Mouse (Mus musculus) kidney, adult 18-20 months (tissue): ENCODE measurements at regions not wholly inside any gene's neighbourhood (a gene's known extent, or its start where the extent isn't known, plus 50 kb on each side); places are given as distances from the start of the nearest gene placed in this dataset.

ENCODE experiments used
- DNase-seq: peaks from one replicate; pipeline ENCODE4 v3.0.0; 2021

DNA sequence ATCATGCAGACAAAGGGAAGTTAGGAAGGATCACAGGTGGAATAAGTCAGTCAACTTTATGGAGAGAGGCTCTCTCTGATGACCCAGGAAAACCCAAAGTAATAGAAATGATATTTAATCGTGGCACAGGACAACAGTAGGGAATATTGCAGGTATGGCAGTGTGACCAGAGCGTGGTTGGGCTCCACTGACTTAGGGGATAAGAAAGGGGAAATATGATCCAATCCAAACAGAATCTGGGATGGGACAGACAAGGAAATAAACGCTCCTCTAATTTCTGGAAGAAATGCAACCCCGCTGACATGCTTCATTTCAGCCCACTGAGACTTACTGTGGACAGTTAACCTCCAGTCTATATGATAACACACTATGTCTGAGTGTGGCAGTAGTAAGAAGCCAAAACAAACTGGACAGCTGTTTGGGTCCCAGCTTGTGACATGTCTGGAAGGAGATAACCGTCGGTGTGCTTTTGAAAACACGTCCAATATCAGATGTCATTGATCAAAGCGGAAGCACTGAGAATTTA, 400.0 kb downstream of the Rps24 start:
- DNase-seq: no peak

DNA sequence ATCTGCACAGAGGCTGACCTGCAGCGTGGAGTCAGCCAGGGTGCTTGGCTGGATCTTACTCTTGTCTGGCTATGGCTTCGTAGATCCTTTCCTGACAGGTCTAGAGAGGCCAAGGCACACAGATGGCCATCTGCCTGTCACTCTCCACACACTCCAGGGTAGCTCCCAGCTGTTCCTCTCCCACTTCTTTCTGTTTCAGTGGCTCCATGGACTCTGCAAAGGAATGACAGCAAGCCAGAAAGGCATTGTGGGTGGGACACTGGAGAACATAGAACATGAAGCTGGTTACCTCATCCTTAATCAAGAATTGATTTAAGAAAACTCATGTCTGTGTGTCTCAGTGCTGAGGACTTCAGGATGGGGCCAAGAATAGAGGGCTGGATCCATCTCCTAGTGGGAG, 403.9 kb downstream of the Rps24 start:
- no peak for DNase-seq

DNA sequence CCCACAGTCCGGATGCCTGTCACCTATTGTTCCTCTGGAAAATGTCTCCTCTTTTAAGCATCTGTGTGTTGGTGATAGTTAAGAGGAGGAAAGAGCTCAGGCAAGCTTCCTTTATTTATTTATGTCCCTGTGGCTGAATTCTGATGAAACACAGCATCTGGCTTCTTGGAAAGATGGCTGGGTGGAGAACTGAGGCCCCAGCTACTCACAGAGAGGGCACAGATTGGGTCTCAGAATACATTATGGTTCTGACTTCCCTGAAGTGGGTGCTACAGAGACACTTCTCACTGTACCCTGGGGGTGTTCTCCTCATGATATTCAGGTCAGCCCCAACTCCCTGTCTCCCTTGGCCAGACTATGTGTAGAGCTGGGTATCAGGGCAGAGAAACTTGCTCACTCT, 408.3 kb downstream of the Rps24 start:
- DNase-seq: no peak

DNA sequence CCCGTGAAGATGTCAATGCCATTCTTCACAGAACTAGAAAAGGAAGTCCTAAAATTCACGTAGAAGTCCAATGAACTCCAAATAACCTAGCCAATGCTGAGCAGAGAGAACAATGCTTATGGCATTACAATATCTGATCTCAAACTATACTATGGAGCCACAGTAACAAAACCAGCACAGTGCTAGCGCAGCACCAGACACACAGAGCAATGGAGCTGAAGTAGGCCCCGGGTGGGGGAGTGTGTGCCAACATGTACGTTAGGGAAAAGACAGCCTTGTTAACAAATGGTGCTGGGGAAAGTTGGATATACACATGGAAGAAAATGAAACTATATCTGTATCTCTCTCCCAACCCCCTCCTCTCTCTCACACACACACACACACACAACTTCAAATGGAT, 409.8 kb downstream of the Rps24 start:
- no peak for DNase-seq

DNA sequence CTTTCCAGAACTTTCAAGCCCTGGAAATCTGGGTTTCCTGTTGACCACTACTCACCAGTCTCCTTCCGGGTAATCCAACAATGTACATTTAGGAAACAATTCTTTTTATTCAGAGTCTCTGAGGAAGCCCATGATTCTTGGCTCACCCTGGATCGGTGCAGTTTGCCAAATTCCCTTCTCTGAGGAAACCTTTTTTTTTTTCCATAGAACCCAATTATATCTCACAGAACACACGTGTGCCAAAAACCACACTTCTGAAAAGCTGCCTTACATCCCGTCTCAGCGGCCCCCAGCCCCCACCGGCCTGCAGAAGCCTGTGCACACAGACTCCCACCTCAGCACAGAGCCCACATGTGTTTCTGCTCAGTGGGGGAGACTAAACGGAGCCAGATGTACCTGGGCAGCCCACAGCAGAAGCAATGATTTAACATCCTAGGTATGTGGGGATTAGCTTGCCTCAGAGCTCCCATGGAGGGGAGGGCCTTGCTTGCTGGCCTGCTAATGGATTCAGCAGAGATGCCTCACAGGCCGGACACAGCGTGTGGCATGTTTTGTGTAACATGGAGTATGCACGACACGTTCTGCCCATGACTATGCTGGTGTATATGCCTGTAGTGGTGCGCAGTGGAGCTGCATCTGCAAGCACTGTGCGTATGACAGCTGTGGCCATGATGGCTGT, 413.7 kb downstream of the Rps24 start:
- no peak for DNase-seq

DNA sequence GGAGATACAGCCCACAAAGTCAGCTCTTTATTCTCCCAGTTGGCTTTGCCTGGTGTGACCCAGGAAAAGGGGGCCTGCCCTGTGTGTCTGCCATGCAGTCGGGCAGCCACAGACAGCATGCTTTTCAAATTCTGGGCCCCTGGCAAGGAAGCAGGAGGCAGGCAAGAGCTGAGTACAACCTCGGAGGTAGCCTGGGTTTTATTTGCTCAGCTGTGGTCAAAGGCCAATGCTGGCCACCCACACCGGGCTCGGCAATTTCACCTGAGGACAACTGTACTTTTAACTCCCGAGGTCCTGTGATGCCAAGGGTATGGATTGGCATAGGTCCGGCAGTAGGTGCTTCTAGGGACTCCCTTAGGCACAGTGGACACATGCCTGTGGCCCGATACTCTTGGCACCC, 414.8 kb downstream of the Rps24 start:
- no peak for DNase-seq

DNA sequence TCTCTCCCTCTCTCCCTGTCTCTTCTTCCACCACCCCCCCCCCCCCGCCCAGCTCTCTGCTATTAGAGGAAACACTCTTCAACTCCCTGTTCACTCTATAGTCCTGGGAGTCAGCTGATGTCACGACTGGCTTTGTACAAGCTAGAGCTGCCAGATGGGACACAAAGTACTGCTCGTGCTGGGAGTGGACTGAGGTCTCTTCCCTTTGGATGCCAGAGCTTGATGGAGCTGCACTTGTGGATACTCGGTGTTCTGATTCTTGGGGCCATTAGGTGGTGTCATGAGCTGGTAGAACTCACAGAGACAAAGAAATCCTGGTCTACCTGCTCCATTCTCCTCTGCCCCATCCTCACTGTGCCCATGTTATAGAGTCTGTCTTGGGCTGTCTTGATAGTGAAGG, 415.9 kb downstream of the Rps24 start:
- no peak for DNase-seq

DNA sequence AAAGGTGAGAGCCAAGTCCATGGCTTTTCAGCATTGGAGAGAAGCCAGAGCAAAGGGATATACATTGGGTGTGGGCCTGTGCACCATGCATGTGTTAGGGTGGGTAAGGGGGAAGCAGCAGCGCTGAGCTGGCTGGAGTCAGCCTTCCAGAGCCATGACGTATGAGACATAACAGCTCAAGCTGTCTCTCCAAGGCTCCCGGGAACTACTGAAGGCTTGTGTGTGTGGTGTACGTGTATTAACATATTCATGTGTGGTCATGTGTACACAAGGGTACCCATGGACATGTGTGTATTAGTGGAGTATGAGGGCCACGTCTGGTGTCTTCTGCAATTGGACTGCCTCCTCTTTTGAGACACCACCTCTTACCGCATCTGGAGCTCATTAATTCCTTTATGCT, 417.8 kb downstream of the Rps24 start:
- DNase-seq: no peak

DNA sequence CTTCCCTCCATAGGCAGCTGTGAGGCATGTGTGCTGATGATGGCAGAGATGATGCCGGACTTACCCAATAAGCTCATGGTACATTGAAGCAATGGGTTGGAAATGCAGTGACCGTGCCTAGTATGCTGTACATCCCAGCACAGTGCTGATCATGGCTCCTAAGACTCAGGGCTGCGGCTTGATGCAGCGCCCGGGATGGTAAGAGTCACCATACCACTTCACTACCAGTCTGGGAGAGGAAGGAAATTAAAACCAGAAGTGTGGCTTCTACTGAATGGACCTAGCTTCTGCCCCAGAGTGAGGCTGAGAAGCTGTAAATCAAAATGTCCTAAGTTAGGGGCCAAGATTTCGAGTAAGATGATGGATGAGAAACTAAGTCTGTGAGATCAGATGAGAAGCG, 420.0 kb downstream of the Rps24 start:
- DNase-seq: no peak

DNA sequence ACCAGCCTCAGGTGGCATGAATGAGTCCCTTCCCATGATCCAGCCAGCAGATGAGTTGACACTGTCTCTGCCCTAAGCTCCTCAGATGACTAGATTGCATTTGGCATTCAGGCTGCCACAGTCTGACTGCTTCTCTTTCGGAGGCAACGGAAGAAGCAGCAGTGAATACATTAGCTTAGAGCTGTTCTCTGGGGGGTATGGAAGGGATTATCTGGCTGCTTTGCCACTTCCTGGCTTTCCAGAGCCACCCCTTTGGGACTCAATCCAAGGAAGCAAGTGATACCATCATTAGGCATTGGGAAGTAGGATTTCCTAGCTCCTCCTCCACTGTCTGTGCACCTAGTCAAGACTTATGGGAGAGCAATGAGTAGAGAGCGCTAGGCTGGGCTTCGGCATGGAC, 421.5 kb downstream of the Rps24 start:
- DNase-seq: no peak

DNA sequence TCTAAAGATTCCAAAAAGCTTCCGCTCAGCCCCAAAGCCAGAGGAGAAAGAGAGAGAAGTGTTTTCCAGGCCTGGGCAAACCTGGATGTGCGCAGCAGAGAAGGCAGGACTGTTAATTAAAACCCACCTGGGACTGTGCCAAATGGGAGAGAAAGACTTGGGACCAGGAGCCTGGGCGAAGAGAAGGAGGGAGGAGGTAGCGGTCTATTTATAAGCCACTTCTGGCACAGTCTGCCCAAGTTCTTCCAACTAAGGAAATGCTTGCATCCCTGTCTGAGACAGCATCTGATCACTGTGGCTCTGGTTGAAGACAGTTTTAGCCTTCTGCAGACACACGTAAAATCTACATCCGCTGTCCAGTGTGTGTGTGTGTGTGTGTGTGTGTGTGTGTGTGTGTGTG, 424.7 kb downstream of the Rps24 start:
- no peak for DNase-seq

DNA sequence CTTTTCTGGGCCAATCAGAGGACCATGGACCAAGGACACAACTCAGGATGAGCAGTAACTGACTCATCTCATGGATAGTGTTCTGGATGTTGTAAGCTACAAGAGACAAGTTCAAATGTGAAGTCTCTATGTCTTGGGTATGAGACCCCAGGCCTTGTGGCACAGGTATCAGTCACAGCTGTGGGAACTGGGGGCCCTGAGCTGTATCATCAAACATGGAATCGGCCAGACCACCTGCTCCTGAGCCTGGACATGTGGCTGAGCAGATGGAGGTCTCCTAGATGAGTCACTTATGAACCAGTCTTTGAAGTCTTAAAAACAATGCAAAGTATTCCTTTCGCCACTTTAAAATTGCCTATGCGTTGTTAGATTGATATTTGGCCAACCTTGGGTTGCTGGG, 432.1 kb downstream of the Rps24 start:
- no peak for DNase-seq

DNA sequence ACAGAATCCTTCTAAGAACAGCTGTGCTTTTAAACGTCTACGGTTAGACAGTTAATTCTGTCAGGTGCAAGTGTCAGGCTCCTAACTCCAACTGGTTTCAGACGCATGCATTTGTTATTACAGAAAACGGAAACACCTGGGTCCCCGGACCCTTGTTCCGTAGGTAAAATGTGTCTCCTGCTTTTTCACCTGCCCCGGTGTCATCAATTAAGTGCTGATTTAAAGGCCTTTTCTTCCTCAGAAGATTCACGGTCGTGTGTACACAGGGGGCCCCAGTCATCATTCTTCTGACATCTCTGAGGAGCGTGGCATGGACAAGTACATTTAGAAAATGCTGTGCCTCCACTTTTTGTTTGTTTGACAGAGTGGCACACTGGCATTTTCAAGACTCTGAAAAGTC, 435.1 kb downstream of the Rps24 start:
- DNase-seq: no peak

DNA sequence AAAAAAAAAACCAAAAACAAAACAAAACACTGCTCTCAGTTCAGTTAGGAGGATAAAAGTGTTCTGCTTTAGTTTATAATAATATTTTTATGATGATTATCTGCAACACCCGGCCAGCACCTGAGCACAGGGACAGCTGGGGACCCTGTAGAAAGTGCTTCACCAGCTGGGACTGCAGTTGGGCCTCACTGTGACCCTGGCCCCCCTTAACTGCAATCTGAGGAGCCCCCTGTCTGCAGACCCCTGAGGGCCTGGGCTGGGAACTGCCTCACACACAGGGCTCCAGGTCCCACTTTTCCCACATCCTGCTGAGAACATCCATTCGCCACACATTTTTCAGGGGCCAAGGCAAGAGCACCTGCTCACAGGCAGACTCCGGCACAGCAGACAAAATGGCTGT, 437.6 kb downstream of the Rps24 start:
- DNase-seq: no peak

DNA sequence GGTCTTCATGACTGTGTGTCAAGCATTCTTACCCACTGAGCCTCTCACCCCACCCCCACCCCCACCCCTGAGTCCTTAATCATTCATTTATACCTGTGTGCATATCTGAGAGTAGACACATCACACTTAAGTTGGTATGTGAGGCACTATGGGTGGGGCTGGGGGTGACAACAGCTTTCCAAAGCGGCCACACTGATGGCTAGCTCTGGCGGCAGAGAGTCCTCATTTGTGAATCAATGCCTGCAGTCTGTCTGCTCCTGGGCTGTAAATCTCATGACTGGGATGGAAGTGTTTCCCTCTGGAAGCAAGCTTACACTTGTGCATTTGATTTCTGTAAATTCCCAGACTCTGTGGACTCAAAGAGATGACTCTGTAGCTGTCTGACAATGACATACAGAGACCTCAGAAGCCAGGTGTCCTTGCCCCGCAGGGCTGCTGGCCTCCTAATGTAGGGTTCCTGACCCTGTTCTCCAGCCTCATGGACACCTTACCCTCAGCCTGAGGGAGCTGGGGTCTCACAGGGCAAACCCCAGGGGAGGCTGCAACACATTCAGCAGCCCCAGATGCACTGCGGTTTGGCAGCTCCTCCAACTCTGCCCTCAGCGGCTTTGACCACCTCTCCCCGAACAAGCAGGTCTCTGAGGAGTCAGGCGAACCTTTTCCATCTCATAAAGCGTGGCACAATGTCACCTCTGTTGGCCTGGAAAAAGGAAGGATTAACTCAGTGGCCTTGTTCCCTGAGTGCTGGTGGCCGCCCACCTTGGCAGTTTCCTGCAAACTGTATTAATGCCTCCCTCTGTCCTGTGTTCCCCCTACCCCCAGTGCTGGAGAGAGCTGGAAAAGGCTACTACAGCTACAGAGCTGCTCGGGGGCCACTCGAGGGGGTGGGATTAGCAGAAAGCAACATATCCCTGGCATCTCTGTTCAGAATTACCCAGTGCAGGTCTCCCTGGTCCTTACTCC, 439.4 kb downstream of the Rps24 start:
- DNase-seq: no peak

DNA sequence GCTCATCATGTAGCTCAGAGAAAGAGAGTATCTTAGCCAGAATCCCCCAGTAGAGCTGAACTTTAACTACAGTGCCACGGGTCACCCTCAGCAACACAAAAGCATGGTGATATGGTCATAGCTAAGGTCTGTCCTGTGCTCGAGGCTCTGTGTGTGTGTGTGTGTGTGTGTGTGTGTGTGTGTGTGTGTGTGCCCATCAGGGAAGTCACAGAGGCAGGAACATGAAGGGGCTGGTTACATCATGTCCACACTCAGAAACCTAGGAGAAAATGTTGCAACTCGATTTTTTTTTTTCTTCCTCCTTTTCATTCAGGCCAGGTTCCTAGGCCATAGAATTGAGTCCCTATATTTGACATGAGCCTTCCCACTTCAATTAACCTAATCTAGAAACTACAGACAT, 441.8 kb downstream of the Rps24 start:
- DNase-seq: no peak

DNA sequence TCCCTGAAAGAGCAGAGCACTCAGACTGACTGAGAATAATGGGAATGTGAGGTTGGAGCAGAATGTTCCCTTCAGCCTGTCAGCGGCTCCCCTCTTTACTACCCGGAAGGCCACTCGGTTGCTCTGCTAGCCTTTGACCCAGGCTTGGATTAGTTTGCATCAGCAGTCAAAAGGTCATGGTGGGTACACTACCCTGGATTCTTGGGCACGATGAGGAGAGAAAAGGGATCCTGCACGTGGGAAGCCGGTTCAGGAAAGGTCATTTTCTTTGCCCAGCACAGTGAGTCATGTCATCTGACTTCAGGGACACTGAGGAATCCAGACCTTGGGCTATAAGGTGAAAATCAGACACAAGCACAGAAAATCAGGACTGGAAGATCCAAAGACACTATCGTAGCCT, 443.3 kb downstream of the Rps24 start:
- no peak for DNase-seq

DNA sequence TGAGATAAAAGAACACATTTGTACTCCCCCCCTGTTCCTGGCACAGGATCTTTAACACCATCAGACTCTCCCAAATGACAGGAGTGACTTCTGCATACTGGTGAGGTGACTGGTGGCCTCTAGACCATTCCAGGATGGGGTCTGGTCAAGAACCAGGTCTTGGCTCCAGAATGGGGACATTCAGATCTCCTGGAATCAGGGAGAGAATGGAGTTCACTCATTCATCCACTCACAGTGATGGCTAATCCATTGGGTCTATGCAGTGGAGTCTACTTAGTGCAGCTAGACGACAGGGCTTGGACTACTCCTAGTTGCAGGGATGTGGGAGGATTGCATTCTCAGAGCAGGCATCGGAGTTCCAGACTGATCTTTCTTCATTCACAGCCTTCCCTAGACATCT, 451.0 kb downstream of the Rps24 start:
- no peak for DNase-seq

DNA sequence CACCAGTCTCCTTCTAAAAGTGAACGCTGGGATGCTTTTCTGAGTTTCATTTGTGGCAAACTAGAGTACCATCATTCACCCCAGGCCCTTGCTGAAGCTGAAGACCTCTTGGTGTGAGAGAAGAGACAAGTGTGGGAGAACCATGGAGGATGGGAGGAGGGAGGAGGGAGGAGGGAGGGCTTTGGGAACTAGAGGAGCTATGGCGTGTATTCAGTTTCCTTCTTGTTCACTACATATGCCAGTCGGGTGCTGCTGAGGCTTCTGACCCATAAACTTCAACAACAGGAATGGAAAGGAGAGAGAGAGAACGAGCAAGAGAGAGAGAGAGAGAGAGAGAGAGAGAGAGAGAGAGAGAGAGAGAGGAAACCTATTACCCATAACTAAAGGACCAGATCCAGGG, 452.1 kb downstream of the Rps24 start:
- no peak for DNase-seq

DNA sequence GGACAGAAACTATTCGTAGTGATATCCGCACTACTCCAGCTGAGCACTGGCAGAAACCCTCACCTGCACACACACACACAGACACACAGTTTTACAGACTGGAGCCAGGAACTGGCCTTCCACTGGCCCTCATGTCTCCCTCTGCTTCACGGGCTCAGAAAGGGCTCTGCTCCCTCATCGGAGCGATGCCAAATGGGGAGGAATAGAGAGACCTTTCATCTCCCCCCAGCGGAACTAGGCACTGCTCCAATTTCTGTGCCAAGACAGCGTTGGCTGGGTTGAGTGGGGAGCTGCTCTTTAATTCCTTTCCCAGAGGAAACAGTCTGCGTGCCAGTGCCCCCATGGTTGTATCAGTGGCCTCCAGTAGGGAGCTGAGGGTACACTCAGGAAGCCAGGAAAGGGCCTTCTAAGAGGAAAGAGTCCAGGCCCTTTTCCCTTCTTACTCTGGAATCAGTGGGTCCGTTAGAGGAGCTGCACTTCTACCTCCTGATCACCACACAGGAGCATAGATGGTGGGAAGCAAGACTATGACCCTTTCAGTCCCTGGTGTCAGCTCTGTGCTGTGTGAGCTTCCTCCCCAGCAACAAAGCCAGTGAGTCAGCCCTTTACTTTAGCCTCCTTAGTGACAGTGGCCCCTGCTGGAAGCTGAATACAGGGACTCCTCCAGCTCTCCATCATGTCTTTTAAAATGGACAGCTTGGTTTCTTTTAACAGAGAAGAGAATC, 452.7 kb downstream of the Rps24 start:
- peak; percentile 62 for DNase-seq

DNA sequence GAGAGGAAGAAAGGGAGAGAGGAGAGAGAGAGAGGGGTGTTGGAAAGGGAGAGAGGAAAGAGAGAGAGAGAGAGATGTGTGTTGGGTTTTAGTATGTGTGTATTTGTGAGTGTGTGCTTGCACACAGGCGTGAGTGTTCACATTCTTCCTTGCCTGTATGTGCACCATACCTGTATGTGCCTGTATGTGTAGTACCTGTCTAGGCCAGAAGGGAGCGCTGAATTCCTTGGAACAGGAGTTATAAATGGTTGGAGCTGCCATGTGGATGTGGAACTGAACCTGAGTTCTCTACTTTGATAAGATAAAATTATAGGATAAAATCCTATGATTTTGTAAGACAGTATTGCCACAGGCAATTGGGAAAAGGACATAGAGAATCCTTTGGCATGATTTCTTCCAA, 458.8 kb downstream of the Rps24 start:
- DNase-seq: no peak

DNA sequence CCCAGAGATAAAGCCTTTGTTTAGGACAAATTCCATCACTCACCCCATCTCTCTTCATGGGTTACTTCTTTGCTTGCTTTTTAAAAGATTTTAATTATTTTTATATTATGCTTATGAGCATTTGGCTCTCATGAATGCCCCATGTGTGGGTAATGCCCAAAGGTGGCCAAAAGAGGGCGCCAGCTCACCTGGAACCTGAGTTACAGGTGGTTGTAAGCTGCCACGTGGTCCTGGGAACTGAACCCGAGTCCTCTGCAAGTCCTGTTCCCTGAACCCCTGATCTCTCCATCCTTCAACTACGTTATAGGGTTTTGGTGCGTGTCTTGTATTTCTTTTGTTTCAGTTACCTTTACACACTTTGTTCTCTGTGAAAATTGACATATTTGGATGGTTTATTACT, 460.2 kb downstream of the Rps24 start:
- DNase-seq: no peak

DNA sequence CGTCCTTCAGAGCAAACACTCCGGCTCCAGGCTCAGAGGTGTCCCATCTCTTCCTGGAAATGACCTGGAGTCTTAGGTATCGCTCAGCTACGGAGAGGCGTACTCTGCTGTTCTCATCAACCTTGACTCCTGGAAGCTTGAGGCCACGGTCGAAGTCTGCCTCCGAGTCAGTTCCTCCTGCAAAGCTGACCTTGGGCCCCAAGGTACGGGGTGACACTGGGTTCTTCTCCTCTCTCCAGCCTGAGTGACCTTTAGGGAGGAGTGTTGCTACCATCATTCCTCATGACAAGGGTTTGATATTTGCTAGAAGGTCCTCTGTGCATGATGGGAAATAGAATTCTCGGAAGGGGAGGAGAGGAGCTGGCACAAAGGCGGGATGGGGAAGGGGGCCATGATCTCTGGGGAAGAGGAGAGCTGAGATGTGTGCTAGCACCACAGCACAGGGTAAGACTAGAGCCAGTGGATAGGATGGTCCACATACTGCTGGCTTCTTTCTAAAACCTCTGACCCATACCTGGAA, 469.0 kb downstream of the Rps24 start:
- DNase-seq: no peak
